In the genomic region with DNA sequence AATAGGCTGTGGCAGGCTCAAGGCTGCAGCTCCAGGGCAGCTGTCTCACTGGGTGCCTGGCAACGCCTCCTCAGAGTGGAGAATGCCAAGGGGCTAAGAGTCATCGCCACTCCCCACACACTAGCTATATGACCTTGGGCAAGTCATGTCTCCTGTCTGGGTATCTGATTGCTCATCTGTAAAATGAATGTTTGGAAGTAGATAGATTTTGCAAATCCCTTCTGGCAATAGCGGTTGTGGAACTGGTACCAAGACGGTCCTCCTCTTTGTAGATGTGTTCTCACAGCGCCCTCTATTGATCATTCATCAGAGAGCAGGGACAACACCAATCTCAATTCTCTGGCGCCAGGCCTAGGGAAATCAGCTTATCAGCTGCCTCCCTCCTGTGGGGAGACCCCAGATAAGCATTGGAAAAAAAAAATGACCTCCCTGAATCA, we compare ENCODE assay signal across 8 mouse cellular contexts. TPM values are rescaled to one million over a fixed set of nuclear protein-coding genes. Genes with fewer than 3 reads are reported as not detected.
DNase-seq lines count a peak whose midpoint lies in the region; ATAC-seq and TF ChIP-seq lines count a peak whose summit lies in the region.

No protein-coding gene starts in this region.

- H3K9ac ChIP-seq in midbrain, postnatal 0 days (replicated peaks; ENCODE audit: low read length, poor library complexity, severe bottlenecking): no peak overlapping the region

- H3K36me3 ChIP-seq in midbrain, postnatal 0 days (ENCODE audit: insufficient read depth, low read length): no peaks in the 10 kb centered on the region

- no peaks in the 10 kb centered on the region for H3K9me3 ChIP-seq in midbrain, postnatal 0 days (ENCODE audit: low read length)

- H3K4me3 ChIP-seq in midbrain, postnatal 0 days (ENCODE audit: low read depth, low read length): no peak overlapping the region

- intact Hi-C loops in gastrocnemius, postnatal 14 days (cut with DNase I; ENCODE audit: low total_unique reads): no loop called here

- WGBS in midbrain, postnatal 0 days: 7% methylated on average over 6 of the region's 6 CpGs

- TF ChIP-seq CTCF in midbrain, postnatal 0 days (IDR thresholded peaks at IDR 0.05): peak; percentile 91

- H3K27ac ChIP-seq in midbrain, postnatal 0 days (ENCODE audit: low read depth, low read length): no peak overlapping the region

- DNase-seq in lung, postnatal 36 days: peak; percentile 6
- DNase-seq in lung, postnatal 14 days: no peak
- peak; percentile 58 for DNase-seq in cerebellum, adult 9-10 months
- DNase-seq in frontal cortex, postnatal 25 days (ENCODE audit: low spot score in 2 of 2): peak; percentile 8 to 49
- peak; percentile 79 to 94 for DNase-seq in layer of hippocampus, postnatal 14 days (ENCODE audit: low spot score in 2 of 2)
- DNase-seq in midbrain, postnatal 0 days (ENCODE audit: low spot score): peak; percentile 93
- DNase-seq in gastrocnemius, postnatal 14 days: no peak

- no peak overlapping the region for H3K4me2 ChIP-seq in midbrain, postnatal 0 days (ENCODE audit: low read depth, low read length, poor library complexity, severe bottlenecking)

- no peaks in the 10 kb centered on the region for H3K27me3 ChIP-seq in midbrain, postnatal 0 days (ENCODE audit: insufficient read depth, low read length)

- H3K4me1 ChIP-seq in midbrain, postnatal 0 days (ENCODE audit: insufficient read depth, low read length): no peaks in the 10 kb centered on the region

- peak; percentile 84 for ATAC-seq in midbrain, postnatal 0 days (ENCODE audit: low FRiP score)
- ATAC-seq in activated CD4-positive, CD25-positive, alpha-beta regulatory T cell, adult 4 months: no peak

RNA-seq across cellular contexts. Expression of a gene that starts 31.9 kb away (rescaled TPM):
- total RNA-seq in layer of hippocampus, postnatal 14 days (2021): under 1 TPM; 0.21 to 0.24 TPM
- not detected in 2 replicates for total RNA-seq in midbrain, postnatal 0 days (2014; rRNA removed)
- not detected in 2 replicates for polyA plus RNA-seq in midbrain, postnatal 0 days (2015; fragmentation: Nextera tagmentation; extraction: Ambion mirVana)
- not detected for total RNA-seq in gastrocnemius, postnatal 14 days (2021)
- not detected for polyA plus RNA-seq in activated CD4-positive, CD25-positive, alpha-beta regulatory T cell, adult 4 months (2017; shearing (Covaris generic))

RNA-seq across cellular contexts. Expression of a gene that starts 51.9 kb away (rescaled TPM):
- total RNA-seq in layer of hippocampus, postnatal 14 days (2021): not detected
- not detected in 2 replicates for total RNA-seq in midbrain, postnatal 0 days (2014; rRNA removed)
- not detected in 2 replicates for polyA plus RNA-seq in midbrain, postnatal 0 days (2015; fragmentation: Nextera tagmentation; extraction: Ambion mirVana)
- not detected for total RNA-seq in gastrocnemius, postnatal 14 days (2021)
- polyA plus RNA-seq in activated CD4-positive, CD25-positive, alpha-beta regulatory T cell, adult 4 months (2017; shearing (Covaris generic)): not detected

Comparison
In these comparisons a context has a peak if more than half of its experiments do, and no peak if none do; other contexts are left out.
1. DNase-seq: peak in lung, postnatal 36 days (single experiment), cerebellum, adult 9-10 months (single experiment), frontal cortex, postnatal 25 days (2 of 2), layer of hippocampus, postnatal 14 days (2 of 2) and midbrain, postnatal 0 days (single experiment); none in lung, postnatal 14 days (single experiment) and gastrocnemius, postnatal 14 days (single experiment).